Mouse (Mus musculus): ENCODE measurements around the gene Gimap1.

The Gimap1 gene

DNA sequence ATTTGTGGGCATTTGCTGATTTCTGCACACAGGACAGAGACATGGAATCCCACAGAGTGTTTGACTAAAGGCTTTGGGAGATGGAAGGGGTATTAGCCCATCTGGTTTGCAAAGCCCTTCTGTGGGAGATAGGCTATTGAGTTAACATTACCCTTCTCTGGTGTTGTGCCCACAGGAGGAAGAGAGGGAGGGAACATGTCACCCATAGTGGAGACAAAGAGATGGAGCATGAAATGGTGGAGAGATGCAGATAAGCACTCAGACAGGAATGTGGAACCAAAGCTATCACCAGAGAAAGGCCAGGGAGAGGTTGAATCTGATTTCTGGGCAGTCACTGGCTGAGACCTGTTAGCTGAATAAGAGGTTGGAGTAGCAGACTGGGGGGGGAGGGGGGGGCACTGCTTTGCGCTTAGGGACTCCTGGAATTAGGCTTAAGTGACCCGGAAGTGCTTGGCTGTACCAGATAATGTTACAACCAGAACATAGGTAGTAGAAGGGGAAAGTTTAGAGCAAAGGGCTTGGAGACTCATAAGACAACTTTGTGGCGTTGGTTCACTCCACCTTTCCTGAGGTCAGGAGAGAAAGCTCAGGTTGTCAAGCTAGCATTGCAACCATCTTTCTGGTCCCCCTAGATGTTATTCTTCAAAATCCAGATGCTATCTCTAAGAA, 1.8 kb downstream of the Gimap1 start:
- DNase-seq (ENCODE audit: low spot score) = no peak

- no peak for DNase-seq (ENCODE audit: low spot score)
Observed at GRCm38 (mm10) chr6:48741273-48741672, 2.4 kb downstream of the Gimap1 start.

DNA sequence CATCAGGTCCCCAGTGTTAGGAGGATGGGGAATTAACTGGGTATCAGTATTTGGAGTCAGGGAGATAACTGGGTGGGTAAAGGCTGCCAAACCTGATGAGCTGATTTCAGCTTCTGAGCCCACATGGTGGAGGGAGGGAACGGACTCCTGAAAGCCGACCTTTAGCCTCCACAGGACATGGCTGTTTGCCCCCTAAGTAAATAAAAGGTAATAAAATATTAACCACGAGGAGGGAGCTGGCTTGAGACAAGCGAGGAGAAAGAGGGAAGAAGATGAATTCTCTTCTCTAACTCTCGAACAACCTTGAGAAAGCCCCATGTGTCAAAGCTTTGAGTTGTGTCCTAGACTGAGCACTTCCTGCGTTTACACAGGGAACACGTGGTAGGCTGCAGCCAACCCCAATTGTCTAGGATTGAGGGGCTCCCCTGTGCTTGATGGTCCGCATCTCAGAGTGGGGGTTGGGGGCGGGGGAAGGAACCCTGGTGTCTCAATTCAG, 2.9 kb downstream of the Gimap1 start:
- DNase-seq (ENCODE audit: low spot score) = no peak

DNA sequence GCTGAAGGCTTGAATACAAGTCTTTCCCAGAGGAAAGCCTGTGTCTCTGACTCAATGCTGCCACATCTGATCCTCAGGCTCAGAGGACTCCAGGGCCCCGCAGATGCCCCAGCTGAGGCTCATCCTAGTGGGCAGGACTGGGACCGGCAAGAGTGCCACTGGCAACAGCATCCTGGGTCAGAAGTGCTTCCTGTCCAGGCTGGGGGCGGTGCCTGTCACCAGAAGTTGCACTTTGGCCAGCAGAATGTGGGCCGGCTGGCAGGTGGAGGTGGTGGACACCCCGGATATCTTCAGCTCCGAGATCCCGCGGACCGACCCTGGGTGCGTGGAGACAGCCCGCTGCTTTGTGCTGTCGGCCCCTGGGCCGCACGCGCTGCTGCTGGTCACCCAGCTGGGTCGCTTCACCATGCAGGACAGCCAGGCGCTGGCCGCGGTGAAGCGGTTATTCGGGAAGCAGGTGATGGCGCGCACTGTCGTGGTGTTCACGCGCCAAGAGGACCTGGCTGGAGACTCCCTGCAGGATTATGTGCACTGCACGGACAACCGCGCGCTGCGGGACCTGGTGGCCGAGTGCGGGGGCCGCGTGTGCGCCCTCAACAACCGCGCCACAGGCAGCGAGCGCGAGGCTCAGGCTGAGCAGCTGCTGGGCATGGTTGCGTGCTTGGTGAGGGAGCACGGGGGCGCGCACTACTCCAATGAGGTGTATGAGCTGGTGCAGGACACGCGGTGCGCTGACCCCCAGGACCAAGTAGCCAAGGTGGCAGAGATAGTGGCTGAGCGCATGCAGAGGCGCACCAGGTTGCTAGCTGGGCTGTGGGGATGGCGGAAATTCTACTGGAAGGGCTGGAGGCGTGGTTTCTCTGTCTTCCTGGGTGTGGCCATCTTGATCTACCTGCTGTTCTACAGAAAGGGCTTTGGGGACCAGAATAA, 3.8 kb downstream of the Gimap1 start:
- DNase-seq (ENCODE audit: low spot score) = no peak

DNA sequence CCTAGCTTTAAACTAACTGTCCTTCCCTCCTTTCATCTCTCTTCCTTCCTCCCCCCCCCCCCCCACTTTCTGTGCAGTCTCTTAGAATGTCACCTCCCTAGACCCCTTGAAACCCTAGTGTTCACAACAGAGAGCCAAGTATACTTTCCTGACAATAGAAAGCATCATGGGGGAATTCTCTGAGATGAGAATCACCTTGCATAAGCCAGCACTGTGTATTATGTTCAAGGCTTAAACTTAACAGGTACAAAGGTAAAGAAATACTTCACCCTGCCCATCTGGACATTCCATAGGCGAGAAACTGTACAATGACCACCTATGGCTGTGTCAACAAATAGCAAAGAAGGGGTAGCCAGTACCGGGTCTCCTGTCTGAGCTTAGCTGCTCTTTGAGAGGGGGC, 6.6 kb downstream of the Gimap1 start:
- no peak for DNase-seq (ENCODE audit: low spot score)

- DNase-seq (ENCODE audit: low spot score) = peak; percentile 7
Observed at GRCm38 (mm10) chr6:48745959-48746889, 7.4 kb downstream of the Gimap1 start, which contains the start of gene Gimap5. Gene Gimap5, plus strand, starts transcription at chr6:48746197.

- no peak for DNase-seq (ENCODE audit: low spot score)
Observed at GRCm38 (mm10) chr6:48747091-48747966, 8.5 kb downstream of the Gimap1 start.

- no peak for DNase-seq (ENCODE audit: low spot score)
Observed at GRCm38 (mm10) chr6:48763567-48764270, 24.9 kb downstream of the Gimap1 start.

DNA sequence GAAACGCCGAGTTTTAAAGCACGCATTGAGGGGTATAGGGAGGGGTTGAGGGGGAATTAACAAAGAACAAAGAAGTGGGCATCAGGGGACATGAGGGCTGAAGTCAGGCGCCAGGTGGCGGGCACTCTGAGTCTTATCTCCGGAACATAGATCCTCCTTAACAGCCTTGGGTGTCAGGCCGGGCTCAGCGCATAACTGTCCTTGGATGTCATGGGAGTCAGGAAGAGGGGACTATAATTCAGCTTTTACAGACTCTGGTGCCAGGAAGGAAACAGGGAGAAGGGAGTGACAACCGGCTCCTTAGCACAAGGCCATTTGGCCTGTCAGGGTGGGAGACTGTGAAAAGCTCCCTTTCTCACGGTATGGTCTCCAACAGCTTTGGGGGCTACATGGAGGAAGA, 25.6 kb downstream of the Gimap1 start:
- no peak for DNase-seq (ENCODE audit: low spot score)

DNA sequence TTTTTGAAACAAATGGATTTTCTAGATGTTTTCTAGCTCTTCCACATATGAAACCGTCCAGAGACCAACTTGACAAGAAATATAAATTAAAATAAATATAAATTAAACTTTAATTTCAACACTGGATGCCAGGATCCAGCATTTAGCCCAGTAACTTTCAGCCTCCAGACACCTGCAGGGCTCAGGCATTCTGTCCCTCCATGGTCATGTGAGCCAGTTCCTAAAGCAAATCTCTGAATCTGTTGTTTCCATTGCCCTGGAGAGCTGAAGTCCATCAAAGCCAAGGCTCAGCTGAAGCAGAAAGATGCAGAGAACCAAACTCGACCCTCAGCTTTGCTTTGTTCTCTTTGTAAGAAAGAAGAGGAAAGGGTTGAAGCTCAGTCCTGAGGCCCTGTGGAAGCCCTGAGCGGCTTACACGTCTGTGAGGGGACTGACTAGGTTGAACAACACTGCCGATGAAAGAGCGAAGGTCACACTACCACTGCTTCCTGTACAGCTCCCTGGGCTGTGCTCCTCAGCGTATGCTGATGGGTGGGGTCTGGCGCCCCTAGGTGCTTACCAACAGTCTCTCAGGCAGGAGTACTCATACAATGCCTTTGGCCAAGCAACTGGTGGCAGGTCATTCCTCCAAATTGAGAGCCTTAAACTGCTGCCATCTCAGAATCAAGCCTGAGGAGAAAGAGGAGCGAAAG, 29.5 kb downstream of the Gimap1 start:
- DNase-seq (ENCODE audit: low spot score) = no peak

DNA sequence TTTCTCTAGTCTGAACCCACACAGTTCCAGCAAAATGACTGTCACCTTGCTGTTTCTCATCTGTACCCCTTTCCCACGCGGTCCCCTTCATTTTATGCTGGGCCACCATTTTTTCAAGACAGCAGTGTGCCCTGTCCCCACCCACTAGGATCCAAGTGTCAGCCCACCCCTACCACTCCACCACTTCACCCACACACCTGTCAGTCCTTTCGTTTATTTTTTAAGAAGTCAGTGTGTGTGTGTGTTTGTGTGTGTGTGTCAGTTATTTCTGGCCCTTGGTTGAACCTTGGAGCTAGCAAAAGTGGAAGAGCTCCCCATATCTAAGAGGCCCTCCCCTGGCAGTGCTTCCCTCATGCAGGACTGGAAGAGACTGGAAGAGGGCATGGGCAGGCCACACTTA, 30.1 kb downstream of the Gimap1 start:
- no peak for DNase-seq (ENCODE audit: low spot score)

DNA sequence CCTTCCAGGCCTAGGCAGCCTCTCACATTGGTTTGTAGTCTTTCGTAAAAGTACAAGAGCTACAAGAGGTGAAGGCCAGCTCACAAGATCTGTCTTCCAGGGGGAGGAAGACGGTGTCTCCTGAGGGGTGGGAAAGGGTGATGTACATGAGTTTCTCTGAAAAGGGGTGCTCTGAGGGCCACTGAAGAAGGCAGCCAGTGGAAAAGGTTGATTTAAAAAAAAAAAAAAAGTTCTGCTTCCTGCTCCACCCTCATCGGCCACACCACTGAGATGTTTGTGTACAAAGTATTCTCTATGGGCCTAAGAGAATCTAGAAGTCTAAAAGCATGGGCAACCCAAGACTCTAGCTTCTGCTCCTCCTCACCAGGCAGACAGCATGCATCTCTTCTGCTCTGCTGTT, 31.8 kb downstream of the Gimap1 start, which contains the start of gene Gimap3:
Gene Gimap3, minus strand, starts transcription at position 156 of the 400 bp plus-strand sequence.
- DNase-seq (ENCODE audit: low spot score) = no peak

- DNase-seq (ENCODE audit: low spot score) = peak; percentile 38
Observed at GRCm38 (mm10) chr6:48772030-48772429, 33.2 kb downstream of the Gimap1 start.

GRCm38 (mm10) chr6:48784406-48784805, 45.6 kb downstream of the Gimap1 start:
- DNase-seq (ENCODE audit: low spot score) = no peak

DNA sequence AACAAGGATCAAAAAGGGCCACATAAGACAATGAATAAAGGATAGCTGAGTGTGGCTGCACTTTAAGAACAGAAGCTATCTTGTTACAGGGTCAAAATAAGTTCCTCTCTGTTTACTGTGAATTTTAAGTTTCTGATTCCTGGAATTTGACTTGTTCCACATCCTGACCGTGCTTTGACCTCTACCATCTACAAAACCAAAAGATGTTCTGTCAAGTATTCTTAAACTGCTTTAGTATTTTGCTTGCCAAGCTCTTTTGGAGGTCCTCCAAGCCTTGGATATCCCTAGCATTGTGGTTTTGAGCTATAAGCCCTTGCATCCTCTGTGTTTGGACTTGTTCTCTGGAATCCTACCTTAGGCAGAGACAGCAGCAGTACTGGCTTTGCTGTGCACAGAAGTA, 46.3 kb downstream of the Gimap1 start:
- no peak for DNase-seq (ENCODE audit: low spot score)

DNA sequence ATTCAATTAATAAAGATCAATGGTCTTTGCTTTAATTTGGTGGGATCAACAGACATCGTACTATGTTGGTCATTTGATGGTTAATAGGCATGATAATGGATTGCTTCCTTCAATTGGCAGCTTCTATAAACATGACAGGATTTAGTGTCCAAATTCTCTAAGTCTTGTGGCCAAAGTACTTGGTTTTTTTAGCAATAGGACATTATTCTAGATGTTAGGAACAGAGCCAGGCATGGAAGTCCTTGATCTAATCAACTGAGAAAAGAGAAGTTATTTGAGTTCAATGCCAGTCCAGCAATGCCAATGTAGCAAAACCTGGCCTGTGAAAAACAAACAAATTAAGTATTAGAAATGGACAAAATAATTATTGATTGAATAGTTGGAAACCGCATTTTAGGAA, 46.7 kb downstream of the Gimap1 start:
- no peak for DNase-seq (ENCODE audit: low spot score)

DNA sequence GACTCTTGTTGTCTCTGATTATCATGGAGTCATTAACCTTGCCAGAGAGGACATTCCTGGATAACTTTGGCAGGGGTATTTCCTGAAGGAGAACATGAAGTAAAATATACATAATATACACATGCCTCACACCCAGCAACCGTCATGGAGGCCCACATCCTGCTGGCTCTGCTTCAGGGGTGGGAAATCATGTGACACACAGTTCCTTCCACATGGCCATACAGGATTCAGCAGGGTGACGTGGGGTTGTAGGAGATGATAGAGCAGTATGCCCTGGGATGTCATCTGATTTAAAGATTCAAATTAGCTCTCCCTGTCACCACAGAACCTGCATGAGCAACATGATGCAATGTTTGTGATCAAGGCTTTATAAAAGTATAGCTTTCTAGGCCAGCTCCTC, 49.0 kb downstream of the Gimap1 start:
- DNase-seq (ENCODE audit: low spot score) = no peak
